Mouse (Mus musculus) small intestine, adult 2 months (tissue): Measurements from ENCODE around the gene Cep78.

Experiments
- CTCF ChIP-seq: fragments of 200-500 bp; IDR thresholded peaks from 2 replicates; pipeline ENCODE4 v1.5.1; 2012; ENCODE audit warnings: low read depth, mild to moderate bottlenecking, control low read depth, inconsistent platforms, low read length, moderate library complexity, mixed read lengths; ENCODE audit not compliant: insufficient replicate concordance, insufficient read length; ENCODE audit errors: extremely low read depth
- POLR2A ChIP-seq: fragments of 200-500 bp; IDR thresholded peaks from 2 replicates; pipeline ENCODE4 v1.6.1; 2012; ENCODE audit warnings: low read depth, mild to moderate bottlenecking, control low read depth, inconsistent platforms, low read length, moderate library complexity

DNA sequence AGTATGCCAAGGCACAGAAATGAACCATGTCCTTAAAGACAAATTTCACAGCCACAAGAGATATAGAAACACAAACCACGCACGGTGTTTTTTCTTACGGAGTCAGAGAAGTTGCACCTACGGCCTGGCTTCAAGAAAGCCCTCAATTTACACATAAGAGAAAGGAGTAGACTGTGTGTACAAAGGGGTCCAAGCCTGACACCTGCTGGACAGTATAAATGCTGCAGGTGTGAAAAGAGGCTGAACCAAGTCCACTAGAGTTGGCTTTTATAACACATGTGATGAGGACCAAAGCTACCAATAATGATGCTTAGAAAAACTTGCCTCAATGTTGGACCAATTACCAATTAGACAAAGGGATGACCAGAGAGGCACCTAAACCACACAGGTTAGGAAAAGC lies 2.9 kb downstream of the Cep78 start:
- TF ChIP-seq CTCF (no peak), POLR2A (no peak)
